Mouse (Mus musculus): Measurements from ENCODE around the gene Pik3r6.

Pik3r6 gene

DNA sequence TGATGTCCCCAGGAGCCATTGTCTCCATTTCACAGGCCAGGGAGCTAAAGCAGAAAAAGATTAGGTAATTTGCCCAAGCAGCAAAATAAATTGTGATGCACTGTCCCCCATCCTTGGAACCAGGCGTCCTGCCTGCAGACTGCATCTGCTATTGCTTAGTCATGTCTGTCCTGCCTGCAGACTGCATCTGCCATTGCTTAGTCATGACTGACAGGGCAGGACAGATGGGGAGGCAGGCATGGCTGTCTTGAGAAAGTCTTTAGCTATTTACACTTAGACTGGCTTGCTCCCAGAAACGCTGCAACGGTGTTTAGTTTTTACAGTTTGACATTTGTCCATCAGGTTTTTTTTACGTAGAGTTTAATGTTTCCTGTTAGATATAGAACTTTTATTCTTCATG is 33.6 kb downstream of the Pik3r6 start:
- no peak for DNase-seq

- no peak for DNase-seq
Measured at GRCm38 (mm10) chr11:68539621-68540020, 36.8 kb downstream of the Pik3r6 start.

DNA sequence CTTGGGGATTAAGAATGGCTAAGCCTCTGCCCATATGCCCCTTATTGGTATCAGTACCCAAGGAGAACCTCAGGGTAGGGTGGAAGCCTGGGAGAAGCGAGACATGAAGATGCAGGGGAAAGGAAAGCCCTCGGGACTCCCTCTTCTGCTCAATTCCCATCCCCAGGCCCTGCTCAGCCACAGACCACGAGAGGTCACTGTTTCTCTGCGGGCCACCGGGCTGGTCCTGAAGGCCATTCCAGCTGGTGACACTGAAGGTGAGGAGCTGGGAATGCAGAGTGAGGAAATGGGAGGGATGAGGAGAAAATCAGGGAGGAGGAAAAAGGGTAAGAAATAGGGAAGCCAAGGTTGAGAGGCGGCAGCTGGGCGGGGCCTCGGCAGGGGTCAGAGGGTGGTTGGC is 41.7 kb downstream of the Pik3r6 start:
- peak; percentile 45 for DNase-seq

DNA sequence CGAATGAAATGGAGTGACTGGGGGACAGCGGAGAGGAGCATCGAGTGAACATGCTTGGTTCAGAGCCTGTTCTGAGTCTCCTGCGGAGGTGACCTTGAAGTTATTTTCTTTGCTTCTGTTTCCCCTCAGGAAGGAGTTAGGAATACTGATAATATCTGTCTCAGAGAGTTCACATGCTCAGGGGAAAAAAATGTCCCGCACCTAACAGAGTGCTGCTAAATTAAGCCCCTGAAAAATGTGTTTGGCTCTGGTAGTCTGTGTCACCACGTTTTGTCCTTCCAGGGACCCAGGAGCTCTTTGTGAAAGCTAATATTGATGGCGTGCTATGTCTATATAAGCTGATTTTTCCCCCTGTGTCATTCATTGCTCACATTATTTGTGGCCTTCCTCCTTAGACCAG is 42.4 kb downstream of the Pik3r6 start:
- no peak for DNase-seq

DNA sequence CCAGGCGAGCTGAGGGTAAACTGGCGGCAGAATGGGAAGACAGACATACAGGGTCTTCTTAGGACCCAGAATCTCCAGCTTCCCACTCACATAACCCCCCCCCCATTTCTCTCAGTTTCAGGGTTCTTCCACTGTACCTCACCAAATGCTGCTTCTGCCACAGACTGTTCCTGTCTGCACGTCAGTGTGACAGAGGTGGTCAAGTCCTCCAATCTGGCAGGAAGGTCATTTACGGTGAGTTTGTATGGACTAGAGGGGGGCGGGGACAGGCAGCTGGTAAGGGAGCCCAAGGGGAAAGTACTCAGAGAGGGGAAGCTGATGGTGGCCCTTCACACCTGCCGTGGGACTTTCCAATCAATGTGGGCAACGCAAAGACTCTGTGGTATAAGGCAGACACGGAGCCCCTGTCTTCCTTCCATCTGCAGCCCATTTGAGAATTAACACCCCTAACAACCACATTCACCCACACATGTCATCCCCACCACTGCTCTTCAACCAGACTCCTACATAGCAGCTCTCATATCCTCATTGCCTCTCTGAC is 42.9 kb downstream of the Pik3r6 start:
- no peak for DNase-seq

DNA sequence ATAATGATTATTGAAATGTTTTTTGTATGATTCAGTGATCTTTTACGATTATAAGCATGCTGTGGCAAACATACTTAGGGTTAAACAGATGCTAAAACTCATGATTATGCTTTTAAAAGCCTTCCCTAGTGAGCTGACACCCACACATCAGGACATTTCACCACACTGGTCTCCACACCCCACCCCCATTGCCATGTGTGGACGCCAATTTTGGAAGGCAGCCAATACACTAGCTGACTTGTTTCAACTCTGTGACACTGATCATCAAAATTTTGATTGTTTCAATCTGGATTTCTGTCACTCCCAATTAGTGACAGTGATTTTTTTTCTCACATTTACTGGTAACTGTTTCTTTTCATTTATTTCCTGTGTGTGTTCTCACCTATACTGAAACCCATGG is 44.7 kb downstream of the Pik3r6 start:
- no peak for DNase-seq

- DNase-seq = no peak
Measured at GRCm38 (mm10) chr11:68549597-68549996, 46.8 kb downstream of the Pik3r6 start.

GRCm38 (mm10) chr11:68550358-68550757 is 47.5 kb downstream of the Pik3r6 start:
- no peak for DNase-seq

DNA sequence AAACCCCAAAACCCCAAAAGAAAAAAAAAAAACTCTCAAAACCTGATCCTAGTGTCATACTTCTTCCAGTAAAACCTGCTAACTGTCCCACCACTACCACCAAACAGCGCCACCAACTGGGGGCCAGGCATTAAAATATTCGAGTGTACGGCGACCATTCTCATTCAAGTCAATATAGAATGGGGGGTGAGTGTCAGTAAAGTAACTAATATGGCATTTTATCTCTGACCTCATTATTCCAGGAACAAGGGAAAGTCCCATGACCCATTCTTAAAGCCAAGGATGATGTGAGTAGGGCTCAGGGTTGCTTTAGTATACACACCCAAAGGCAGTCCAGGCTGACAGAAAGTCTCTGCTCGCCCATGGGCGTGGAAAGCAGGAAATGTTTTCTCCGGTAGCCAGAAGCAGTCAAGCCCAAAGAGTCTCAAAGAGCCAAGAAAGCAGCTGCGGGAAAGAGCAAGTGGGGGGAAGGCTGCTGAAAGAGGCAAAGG is 51.2 kb downstream of the Pik3r6 start:
- DNase-seq = peak; percentile 31

- DNase-seq = peak; percentile 86
Measured at GRCm38 (mm10) chr11:68555918-68556584, 53.2 kb downstream of the Pik3r6 start, which contains the start of gene Mfsd6l. Gene Mfsd6l (plus strand): TSS chr11:68556186.

DNA sequence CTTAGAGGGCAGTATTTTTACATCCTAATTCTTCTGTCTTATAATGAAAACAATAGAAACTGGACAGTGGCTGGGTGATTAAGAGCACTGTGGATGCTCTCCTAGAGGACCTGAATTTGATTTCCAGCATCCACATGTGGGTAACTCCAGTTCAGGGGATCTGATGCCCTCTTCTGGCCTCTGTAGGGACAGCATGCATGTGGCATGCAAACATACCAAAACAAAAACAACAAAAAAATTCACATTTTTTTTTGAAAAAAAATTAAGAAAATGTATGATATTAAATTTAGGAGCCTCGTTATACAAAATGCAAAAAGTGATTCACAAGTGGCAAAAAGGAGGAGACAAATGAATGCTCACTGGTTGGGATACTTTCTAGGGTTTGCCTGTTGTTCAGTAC is 56.7 kb downstream of the Pik3r6 start:
- DNase-seq = no peak

- no peak for DNase-seq
Measured at GRCm38 (mm10) chr11:68561957-68562950, 59.4 kb downstream of the Pik3r6 start.

GRCm38 (mm10) chr11:68564356-68565031 is 61.7 kb downstream of the Pik3r6 start:
- no peak for DNase-seq

DNA sequence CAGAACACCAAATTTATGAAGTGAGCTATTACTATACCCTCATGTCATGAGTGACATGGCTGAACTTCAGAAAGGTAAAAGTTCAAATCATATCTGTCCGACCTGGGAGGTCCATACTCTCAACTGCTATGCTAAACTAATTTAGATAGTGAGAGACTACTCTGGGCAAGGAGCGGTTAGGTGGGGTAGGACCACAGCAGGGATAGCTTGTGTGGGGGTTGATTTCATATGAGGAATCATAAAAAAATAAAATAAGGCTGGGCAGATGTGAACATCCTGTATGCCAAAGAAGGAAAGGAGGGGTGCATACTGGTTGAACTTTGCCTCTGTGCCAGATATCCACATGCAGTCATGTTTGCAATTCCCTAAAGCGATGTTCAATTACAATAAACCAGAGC is 62.2 kb downstream of the Pik3r6 start:
- no peak for DNase-seq

- DNase-seq = peak; percentile 66
Measured at GRCm38 (mm10) chr11:68566447-68567059, 63.7 kb downstream of the Pik3r6 start.

DNA sequence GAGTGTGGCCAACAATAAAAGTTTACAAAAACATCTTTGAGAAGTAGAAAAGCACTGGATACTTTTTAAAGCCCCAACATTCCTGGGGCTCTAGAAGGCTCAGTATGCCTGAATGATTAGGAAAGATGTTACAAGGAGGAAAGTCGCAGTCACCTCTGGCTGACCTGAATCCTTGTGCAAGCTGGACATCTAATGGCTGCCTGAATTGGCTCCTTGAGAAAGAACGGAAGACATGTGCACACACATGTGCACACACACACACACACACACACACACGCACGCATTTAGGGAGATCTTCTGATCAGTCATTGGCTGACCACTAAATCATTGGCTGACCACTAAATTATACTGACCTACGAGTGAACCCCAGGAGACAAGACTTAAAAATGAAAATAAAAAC is 68.0 kb downstream of the Pik3r6 start:
- DNase-seq = no peak

DNA sequence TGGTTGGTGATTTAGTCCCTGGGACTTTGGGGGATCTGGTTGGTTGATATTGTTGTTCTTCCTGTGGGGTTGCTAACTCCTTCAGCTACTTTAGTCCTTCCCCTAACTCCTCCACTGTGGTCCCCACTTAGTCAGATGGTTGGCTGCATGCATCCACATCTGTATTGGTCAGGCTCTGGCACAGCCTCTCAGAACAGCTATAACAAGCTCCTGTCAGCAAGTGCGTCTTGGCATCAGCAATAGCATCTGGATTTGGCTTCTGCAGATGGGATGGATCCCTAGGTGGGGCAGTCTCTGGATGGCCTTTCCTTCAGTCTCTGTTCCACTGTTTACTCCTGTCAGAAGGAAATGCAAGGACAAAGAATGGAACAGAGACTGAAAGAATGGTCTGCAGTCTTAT is 74.3 kb downstream of the Pik3r6 start:
- DNase-seq = no peak

- DNase-seq = no peak
Measured at GRCm38 (mm10) chr11:68579462-68579881, 76.7 kb downstream of the Pik3r6 start.

DNA sequence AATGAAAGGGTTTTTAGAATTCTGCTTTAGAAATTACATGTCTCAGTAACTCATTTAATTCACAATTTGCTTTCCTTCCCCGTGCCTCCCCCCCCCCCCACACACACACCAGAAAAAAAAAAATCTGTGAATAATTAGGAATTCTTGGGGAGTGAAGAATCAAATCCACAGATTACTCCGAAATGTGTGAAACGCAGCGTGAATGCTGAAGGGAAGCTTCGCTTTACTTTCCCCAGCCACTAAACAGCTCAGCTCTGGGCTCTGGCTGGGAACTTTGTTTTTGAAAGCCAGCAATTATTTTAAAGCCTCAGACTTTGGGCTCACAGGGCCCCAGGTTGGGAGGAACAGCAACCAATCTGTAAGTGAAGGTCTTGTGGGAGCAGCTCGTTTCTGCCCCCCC is 77.7 kb downstream of the Pik3r6 start:
- no peak for DNase-seq

- no peak for DNase-seq
Measured at GRCm38 (mm10) chr11:68583225-68583624, 80.4 kb downstream of the Pik3r6 start.

DNA sequence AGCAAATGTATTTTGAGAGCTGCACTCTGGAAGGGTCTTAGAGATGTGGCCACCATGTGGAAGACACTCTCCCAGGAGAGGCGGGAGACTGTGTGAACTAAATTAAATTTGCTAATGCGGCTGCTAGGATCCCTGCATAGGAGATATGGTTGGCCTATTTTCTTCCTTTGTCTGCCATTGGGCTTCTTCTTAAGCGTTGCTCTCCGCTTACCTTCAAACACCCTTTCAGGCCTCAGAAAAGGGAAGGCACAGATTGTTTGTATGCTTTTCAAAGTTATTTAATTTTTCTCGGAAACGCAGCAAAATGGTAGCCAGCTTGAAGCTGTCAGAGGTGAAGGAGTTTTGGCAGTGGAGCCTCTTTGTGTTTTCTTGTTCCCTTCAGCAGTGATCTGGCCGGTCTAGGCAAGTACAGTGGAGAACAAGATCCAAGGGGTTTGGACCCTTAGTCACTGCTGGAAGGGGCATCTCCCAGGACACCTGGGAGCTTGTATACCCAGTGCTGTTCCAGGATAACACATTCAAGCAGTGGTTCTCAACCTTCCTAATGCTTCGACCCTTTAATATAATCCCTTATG is 81.2 kb downstream of the Pik3r6 start:
- no peak for DNase-seq

GRCm38 (mm10) chr11:68585890-68586289 is 83.1 kb downstream of the Pik3r6 start:
- DNase-seq = no peak
